Mouse (Mus musculus) left cerebral cortex, adult 18-20 months (tissue): ENCODE measurements around the gene Krt90. TPM values are rescaled to one million over a fixed set of nuclear protein-coding genes. Genes with fewer than 3 reads are reported as not detected.

ENCODE experiments used
- DNase-seq, 2 experiments: peaks; one replicate each; pipeline ENCODE4 v3.0.0; 2021 to 2022; ENCODE audit warnings: low spot score in 2 of 2, mixed read lengths in 1 of 2
- long read RNA-seq, 2 experiments: library from polyadenylated mRNA; stranded (forward); transcript quantifications; one replicate each; pipeline ENCODE4 v2.0.0; 2021
- total RNA-seq, 2 experiments: library from RNA; stranded (reverse); gene quantifications; 2 replicates each; pipeline ENCODE4 v1.2.3; 2021

Gene Krt90
- total RNA-seq: not detected
- long read RNA-seq, experiment 1: 0 reads
- long read RNA-seq, experiment 2: 0 reads

GRCm38 (mm10) chr15:101562850-101563249 lies at the start of gene Krt90:
Gene Krt90, minus strand, starts transcription at chr15:101562950.
- no peak for DNase-seq

- no peak for DNase-seq
These were observed 36.4 kb upstream of the Krt90 start for GRCm38 (mm10) chr15:101599123-101599522.

GRCm38 (mm10) chr15:101588216-101588615 lies 25.5 kb upstream of the Krt90 start:
- no peak for DNase-seq

- DNase-seq: no peak
These were observed 21.7 kb upstream of the Krt90 start for GRCm38 (mm10) chr15:101584456-101584855.

GRCm38 (mm10) chr15:101583211-101583965 lies 20.6 kb upstream of the Krt90 start:
- DNase-seq: no peak

GRCm38 (mm10) chr15:101581701-101582100 lies 19.0 kb upstream of the Krt90 start:
- DNase-seq: peak in 1 of 2 experiments; percentile 41

- no peak for DNase-seq
These were observed 12.8 kb upstream of the Krt90 start for GRCm38 (mm10) chr15:101575506-101575905.

- DNase-seq: no peak
These were observed 11.1 kb upstream of the Krt90 start, which contains the start of gene Krt75 for GRCm38 (mm10) chr15:101573796-101574345. Gene Krt75, minus strand, starts transcription at chr15:101573904.

GRCm38 (mm10) chr15:101567780-101568179 lies 5.0 kb upstream of the Krt90 start:
- DNase-seq: no peak

GRCm38 (mm10) chr15:101558034-101558646 lies 4.6 kb downstream of the Krt90 start:
- no peak for DNase-seq

GRCm38 (mm10) chr15:101553169-101553568 lies 9.6 kb downstream of the Krt90 start:
- peak; percentile 33 for DNase-seq

- no peak for DNase-seq
These were observed 10.6 kb downstream of the Krt90 start for GRCm38 (mm10) chr15:101552188-101552587.

GRCm38 (mm10) chr15:101550567-101550966 lies 12.2 kb downstream of the Krt90 start, which contains the start of gene Krt82:
Gene Krt82, minus strand, starts transcription at chr15:101550667.
- DNase-seq: no peak

GRCm38 (mm10) chr15:101544478-101544877 lies 18.3 kb downstream of the Krt90 start:
- DNase-seq: no peak

- DNase-seq: no peak
These were observed 20.2 kb downstream of the Krt90 start for GRCm38 (mm10) chr15:101542543-101542942.

GRCm38 (mm10) chr15:101538580-101538900 lies 24.2 kb downstream of the Krt90 start:
- no peak for DNase-seq

- DNase-seq: no peak
These were observed 24.7 kb downstream of the Krt90 start for GRCm38 (mm10) chr15:101537864-101538579.

- DNase-seq: peak in 1 of 2 experiments; percentile 32
These were observed 26.5 kb downstream of the Krt90 start for GRCm38 (mm10) chr15:101536054-101536850.

- no peak for DNase-seq
These were observed 30.0 kb downstream of the Krt90 start, which contains the start of gene Krt84 for GRCm38 (mm10) chr15:101532720-101533119. Gene Krt84, minus strand, starts transcription at chr15:101532820.

- no peak for DNase-seq
These were observed 40.1 kb downstream of the Krt90 start for GRCm38 (mm10) chr15:101522556-101523232.
